Mouse (Mus musculus) intestine, embryonic 16.5 days (tissue): ENCODE measurements around the gene Mrrf. TPM values are rescaled to one million over a fixed set of nuclear protein-coding genes. Genes with fewer than 3 reads are reported as not detected.
A peak's percentile ranks its signal among the peaks of the same experiment; 100 is the strongest.

Source experiments
- ATAC-seq: fragments of 200-750 bp; cut with Nextera tagmentation; 2 replicates; pipeline ENCODE4 v1.8.0; 2017; ENCODE audit warnings: moderate TSS enrichment, moderate library complexity
- H3K27ac ChIP-seq: fragments of 300-500 bp; sonication (generic); 2 replicates; pipeline ENCODE4 v1.5.1; 2014; ENCODE audit warnings: mild to moderate bottlenecking, low read length
- H3K27me3 ChIP-seq: fragments of 300-500 bp; sonication (generic); replicated peaks from 2 replicates; pipeline ENCODE4 v1.6.1; 2014; ENCODE audit warnings: low read length, control low read depth, mixed read lengths; ENCODE audit not compliant: control insufficient read depth, insufficient read depth
- H3K36me3 ChIP-seq: fragments of 300-500 bp; sonication (generic); 2 replicates; pipeline ENCODE4 v1.6.1; 2014; ENCODE audit warnings: low read length, control low read depth; ENCODE audit not compliant: control insufficient read depth, insufficient read depth
- H3K4me1 ChIP-seq: fragments of 300-500 bp; sonication (generic); 2 replicates; pipeline ENCODE4 v1.6.1; 2014; ENCODE audit warnings: low read length, control low read depth, mixed read lengths; ENCODE audit not compliant: control insufficient read depth, insufficient read depth
- H3K4me2 ChIP-seq: fragments of 300-500 bp; sonication (generic); 2 replicates; pipeline ENCODE4 v1.6.1; 2014; ENCODE audit warnings: low read depth, low read length, control low read depth
- H3K4me3 ChIP-seq: fragments of 300-500 bp; sonication (generic); 2 replicates; pipeline ENCODE4 v1.5.1; 2014; ENCODE audit warnings: mild to moderate bottlenecking, low read length
- H3K9ac ChIP-seq: fragments of 300-500 bp; sonication (generic); 2 replicates; pipeline ENCODE4 v1.6.1; 2014; ENCODE audit warnings: low read depth, low read length
- H3K9me3 ChIP-seq: fragments of 300-500 bp; sonication (generic); 2 replicates; pipeline ENCODE4 v1.6.1; 2016; ENCODE audit warnings: low read length, control low read depth; ENCODE audit not compliant: control insufficient read depth
- WGBS: fragments of 180-500 bp; shearing (Covaris S2); extraction: QIAGEN DNeasy Blood & Tissue Kit; methylation state at CpG from one replicate; pipeline ENCODE4 v1.1.7; 2014; 5-methylcytosine and 5-hydroxymethylcytosine counted together
- polyA plus RNA-seq: library from polyadenylated mRNA; unstranded; fragments of >200 nt; fragmentation: Nextera tagmentation; extraction: Ambion mirVana; gene quantifications from 2 replicates; pipeline ENCODE4 v1.2.1, GENCODE M21; 2015

Gene Mrrf
- polyA plus RNA-seq, 1 experiment from 2014 or later, result 32.3 TPM

DNA sequence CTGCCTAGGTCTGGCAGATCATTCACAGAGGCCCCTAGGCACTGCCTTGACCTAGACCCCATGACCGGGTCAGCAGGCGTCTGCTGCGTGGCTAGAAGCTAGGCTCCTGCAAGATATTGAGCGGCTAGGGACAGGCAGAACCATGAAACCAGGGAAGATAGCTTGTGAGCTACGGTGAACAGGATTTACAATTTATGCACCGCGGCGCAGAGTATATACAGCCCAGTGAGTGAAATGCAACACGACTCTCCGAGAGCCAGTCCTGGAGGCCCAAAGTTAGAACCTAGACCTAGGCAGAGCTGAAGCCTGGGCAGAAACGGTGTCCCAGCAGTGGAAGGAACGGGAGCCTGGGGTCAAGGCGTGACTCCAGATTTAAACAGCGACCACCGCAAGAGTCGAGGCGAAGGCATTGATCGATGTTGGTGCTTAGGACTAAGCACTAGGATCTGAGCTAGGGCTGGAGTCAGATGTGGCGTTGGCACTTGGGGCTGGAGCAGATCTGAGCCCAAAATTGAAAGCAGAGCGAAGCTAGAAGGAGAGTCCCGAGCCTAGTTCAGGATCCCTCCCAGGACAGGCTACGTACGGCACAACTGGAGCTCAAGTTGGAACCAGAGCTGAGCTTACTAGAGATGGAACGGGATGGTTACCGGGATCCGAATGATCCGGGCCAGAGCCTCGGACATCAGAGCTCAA, 34.2 kb upstream of the Mrrf start:
- H3K27me3 ChIP-seq, result peaks cover 90% of the 10 kb centered on the region
- H3K27ac ChIP-seq, result no peak overlapping the region
- 7% methylated on average over 28 of the region's 28 CpGs for WGBS
- H3K36me3 ChIP-seq, result no peaks in the 10 kb centered on the region
- peaks cover 18% of the 10 kb centered on the region for H3K4me1 ChIP-seq
- no peaks in the 10 kb centered on the region for H3K9me3 ChIP-seq
- no peak overlapping the region for H3K9ac ChIP-seq
- no peak for ATAC-seq
- H3K4me2 ChIP-seq, result peak overlapping the region; percentile 37
- H3K4me3 ChIP-seq, result peak overlapping the region; percentile 14; the same call in 1 of the 2 replicates

DNA sequence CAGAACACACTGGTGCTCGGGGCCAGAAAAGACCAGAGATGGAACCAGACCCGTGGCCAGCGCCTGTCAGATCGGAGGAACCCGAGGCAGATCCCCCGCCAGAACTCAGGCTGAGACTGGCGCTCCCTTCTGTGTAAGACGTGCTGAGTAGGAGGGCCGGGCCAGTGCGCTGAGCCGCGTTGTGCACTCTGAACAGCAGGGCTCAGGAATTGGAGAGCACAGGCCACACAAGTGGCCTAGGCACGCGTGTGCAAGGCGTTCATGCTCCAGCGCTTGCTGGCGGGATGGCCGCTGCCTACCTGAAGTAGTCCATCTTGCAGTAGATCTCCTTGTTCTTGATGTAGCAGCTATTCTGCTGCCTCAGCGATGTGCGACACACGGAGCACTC, 33.6 kb upstream of the Mrrf start:
- no peak overlapping the region for H3K9ac ChIP-seq
- peak; percentile 60 for ATAC-seq
- no peak overlapping the region for H3K27ac ChIP-seq
- no peaks in the 10 kb centered on the region for H3K9me3 ChIP-seq
- H3K4me3 ChIP-seq, result peak overlapping the region; percentile 14; the same call in 1 of the 2 replicates
- WGBS, result under 1% methylated on average over 21 of the region's 21 CpGs
- H3K4me1 ChIP-seq, result peaks cover 18% of the 10 kb centered on the region
- H3K27me3 ChIP-seq, result peaks cover 89% of the 10 kb centered on the region
- H3K36me3 ChIP-seq, result no peaks in the 10 kb centered on the region
- H3K4me2 ChIP-seq, result peak overlapping the region; percentile 37

DNA sequence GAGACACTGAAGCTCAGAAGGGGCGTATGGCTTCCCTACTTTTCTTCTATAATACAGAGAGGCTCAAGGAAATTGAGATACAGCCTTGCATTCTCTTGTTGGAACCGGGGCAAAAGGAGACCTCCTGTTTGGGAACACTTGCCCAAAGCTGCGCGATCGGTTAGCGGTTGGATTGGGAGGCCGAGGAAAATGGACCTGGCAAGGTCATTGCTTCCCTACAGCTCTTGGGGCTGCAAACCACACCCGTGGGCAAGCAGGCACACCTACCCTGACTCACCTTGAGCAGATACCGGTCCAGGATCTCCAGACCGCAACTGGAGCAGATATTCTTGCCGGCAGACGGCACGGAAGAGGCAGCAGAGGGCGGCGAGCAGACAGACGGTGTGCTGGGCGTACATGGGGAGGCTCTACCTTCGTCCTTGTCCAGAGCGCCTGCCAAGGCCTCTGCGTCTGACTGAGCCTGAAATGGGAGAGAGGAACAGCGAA, 33.1 kb upstream of the Mrrf start:
- Histone ChIP-seq H3K4me2 (peak overlapping the region; percentile 37), H3K36me3 (no peaks in the 10 kb centered on the region), H3K27me3 (peaks cover 90% of the 10 kb centered on the region), H3K9me3 (no peaks in the 10 kb centered on the region), H3K27ac (no peak overlapping the region), H3K4me3 (peak overlapping the region; percentile 24), H3K4me1 (peaks cover 18% of the 10 kb centered on the region), H3K9ac (no peak overlapping the region)
- WGBS, result 2% methylated on average over 21 of the region's 21 CpGs
- no peak for ATAC-seq

DNA sequence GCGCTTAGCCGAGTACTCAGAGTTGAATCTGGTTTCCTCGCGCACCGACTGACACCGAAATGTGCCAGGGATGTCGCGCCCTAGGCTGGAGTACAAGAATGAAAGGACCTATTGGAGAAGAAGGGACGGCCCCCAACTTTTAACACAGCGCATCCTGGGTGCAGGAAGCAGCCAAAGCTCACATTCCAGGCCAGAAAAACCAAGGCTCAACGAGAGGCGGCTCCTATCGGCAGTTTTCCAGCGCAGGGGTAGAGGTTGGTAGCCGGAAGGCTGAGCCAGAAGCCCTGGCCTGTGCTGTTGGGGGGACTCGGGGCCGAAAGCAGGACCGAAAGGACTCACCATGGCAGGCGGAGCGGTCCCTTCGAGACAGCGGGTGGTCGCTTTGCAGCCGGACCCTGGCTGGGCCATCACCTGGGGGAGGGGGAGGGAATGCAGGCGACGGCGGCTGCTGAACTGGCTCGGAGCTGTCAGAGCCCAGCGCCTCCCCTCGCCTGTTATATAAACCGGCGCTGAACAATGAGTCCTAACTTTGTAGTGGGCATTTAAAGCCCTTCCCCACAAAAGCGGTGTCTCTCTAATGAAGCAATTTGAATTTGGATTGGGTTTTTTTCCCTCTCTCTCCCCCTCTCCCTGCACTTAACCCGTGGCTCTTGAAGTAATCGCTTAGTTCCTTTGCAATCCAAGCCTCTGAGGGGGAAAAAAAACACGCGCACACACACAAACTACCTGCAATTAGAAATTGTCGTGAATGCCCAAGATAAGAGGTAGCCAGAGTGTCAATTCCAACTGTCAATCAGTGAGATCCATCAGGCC, 32.4 kb upstream of the Mrrf start:
- WGBS, result under 1% methylated on average over 38 of the region's 38 CpGs
- Histone ChIP-seq H3K4me1 (peaks cover 18% of the 10 kb centered on the region), H3K36me3 (no peaks in the 10 kb centered on the region), H3K4me2 (peak overlapping the region; percentile 35), H3K9me3 (no peaks in the 10 kb centered on the region), H3K27ac (no peak overlapping the region), H3K4me3 (peak overlapping the region; percentile 24), H3K27me3 (peaks cover 88% of the 10 kb centered on the region), H3K9ac (0 out of 2 replicates have a peak overlapping the region, but pooled peaks have one; percentile 25)
- ATAC-seq, result 0 out of 2 replicates have a peak, but pooled peaks have one; percentile 20

DNA sequence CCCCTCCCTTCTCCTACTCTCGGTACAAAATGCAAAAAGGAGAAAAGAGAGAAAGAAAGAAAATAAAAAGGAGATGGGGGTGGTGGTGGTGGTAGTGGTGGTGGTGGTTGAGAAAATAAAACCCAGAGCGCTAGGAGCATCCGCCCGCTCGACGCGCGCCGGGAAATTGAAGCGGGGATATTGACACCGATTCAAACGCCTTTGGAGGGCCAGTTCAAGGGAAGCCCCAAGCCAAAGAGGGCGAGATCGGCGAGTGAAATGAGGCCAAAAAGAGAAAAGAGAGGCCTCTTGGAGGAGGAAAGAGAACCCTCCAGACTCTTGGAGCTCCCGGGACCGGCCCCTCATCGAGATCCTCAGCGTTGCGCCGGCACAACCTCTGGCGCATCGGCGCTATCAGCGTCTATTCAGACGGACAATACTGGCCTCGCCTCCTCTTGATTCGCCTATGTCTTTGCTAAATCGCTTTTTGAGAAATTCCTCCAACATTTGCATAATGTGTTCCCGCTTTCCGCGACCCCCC, 31.7 kb upstream of the Mrrf start:
- Histone ChIP-seq H3K9ac (peak overlapping the region; percentile 58; the same call in 1 of the 2 replicates), H3K27me3 (peaks cover 87% of the 10 kb centered on the region)
- WGBS, result under 1% methylated on average over 32 of the region's 32 CpGs

DNA sequence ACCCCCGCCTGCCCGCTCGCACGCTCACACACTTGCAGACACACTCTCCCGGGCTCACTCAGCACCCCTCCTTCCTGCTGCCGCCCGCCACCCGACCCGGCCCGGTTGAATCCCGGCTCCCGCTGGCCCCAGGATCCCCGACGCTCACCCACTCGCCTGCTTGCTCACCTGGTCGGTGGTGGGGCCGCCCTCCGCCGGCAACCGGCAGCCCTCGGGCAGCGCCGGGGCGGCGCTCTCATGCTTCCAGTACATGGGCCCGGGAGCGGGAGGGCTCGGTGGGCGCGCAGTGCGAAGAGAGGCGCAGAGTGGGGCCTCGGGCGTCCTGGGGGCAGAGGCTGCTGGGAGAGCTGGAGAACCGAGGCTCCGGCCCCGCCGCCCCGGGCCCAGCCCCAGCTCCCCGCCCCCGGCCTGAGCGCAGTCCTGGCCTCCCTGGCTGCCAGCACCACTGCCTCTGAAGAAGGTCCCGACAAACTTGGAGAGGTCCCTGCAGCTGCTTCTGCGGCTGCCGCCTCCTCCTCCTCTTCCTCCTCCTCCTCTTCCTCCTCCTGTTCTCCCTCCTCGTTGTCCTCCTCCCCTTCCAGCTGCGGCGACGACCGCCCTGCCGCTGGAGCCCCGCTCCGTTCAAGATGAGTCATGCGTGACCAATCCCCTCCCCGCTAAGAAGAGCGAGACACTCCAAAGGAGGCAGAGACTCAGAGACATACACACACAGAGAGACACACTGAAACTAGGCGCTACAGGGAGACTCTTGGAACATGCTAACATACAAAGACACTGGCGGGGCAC, 31.0 kb upstream of the Mrrf start, which contains the start of gene Lhx6:
TSS of gene Lhx6 (minus strand) at position 453 of the 786 bp plus-strand sequence.
- Histone ChIP-seq H3K9ac (peak within 1 kb of the TSS; percentile 58), H3K27ac (no peak within 1 kb of the TSS), H3K4me2 (peak within 1 kb of the TSS; percentile 86), H3K4me1 (peaks cover 18% of the 10 kb centered on the region), H3K27me3 (peaks cover 84% of the 10 kb centered on the region), H3K9me3 (no peaks in the 10 kb centered on the region), H3K4me3 (peak within 1 kb of the TSS; percentile 47), H3K36me3 (no peaks in the 10 kb centered on the region)
- ATAC-seq, result 0 out of 2 replicates have a peak, but pooled peaks have one; percentile 18
- under 1% methylated on average over 54 of the region's 58 CpGs for WGBS

More for the DNA sequence above, 31.7 kb upstream of the Mrrf start:
- H3K27ac ChIP-seq, result no peak overlapping the region
- H3K4me2 ChIP-seq, result peak overlapping the region; percentile 86
- no peak for ATAC-seq
- no peaks in the 10 kb centered on the region for H3K9me3 ChIP-seq
- H3K36me3 ChIP-seq, result no peaks in the 10 kb centered on the region
- H3K4me3 ChIP-seq, result peak overlapping the region; percentile 47
- H3K4me1 ChIP-seq, result peaks cover 18% of the 10 kb centered on the region

DNA sequence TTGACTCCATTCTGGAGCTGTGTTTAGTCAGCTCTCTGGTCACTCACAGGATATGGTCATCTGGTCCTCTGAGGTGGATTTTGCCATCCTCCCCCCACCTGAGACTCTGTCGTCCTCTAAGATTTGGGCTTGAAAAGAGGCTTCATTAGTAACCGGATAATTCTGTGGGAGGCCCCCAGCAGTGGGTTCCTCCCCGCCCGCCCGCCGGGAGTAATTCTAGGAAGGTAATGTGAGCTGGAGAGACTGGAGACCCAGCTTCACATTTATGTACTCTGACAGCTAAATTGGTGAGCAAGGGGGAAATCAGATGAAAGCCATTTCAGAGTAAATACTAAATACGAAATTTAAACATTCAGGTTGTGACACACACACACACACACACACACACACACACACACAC, 27.6 kb upstream of the Mrrf start:
- ATAC-seq, result no peak
- no peaks in the 10 kb centered on the region for H3K9me3 ChIP-seq
- H3K4me3 ChIP-seq, result no peak overlapping the region
- no peak overlapping the region for H3K27ac ChIP-seq
- H3K4me2 ChIP-seq, result no peak overlapping the region
- no peak overlapping the region for H3K9ac ChIP-seq
- H3K27me3 ChIP-seq, result peaks cover 55% of the 10 kb centered on the region
- WGBS, result 8% methylated on average over 7 of the region's 7 CpGs
- no peaks in the 10 kb centered on the region for H3K36me3 ChIP-seq
- peaks cover 12% of the 10 kb centered on the region for H3K4me1 ChIP-seq

DNA sequence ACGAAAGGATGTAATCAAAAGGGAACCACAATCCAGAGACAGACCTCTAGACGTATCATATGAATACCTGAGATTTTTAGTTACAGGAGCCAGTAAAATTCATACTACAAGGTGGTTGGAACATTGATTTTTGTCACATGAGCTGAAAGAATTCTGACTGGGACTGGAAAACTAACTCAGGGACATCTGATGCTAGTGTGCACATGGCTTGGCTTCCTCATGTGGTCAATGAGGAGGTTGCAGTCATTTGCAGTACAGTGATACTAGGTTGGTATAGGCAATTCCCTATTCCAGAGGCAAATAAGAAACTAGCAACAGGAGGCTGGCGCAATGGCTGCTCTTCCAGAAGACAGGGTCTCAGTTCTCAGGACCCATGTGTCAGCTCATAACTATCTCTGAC, 23.6 kb upstream of the Mrrf start:
- WGBS, result 73% methylated on average over 3 of the region's 3 CpGs
- H3K4me1 ChIP-seq, result no peaks in the 10 kb centered on the region
- peaks cover 10% of the 10 kb centered on the region for H3K36me3 ChIP-seq
- H3K4me3 ChIP-seq, result no peak overlapping the region
- no peaks in the 10 kb centered on the region for H3K9me3 ChIP-seq
- H3K4me2 ChIP-seq, result no peak overlapping the region
- peaks cover 19% of the 10 kb centered on the region for H3K27me3 ChIP-seq
- H3K27ac ChIP-seq, result no peak overlapping the region
- no peak overlapping the region for H3K9ac ChIP-seq
- ATAC-seq, result no peak
